Mouse (Mus musculus) stomach, postnatal 0 days (tissue): ENCODE results near the gene Zglp1. TPM values are rescaled to one million over a fixed set of nuclear protein-coding genes. Genes with fewer than 3 reads are reported as not detected.

Source experiments
- ATAC-seq: fragments of 200-750 bp; cut with Nextera tagmentation; 2 replicates; pipeline ENCODE4 v1.8.0; 2017; ENCODE audit not compliant: low FRiP score, low TSS enrichment
- DNase-seq: peaks from one replicate; pipeline ENCODE4 v3.0.0-alpha.2; 2016; ENCODE audit warnings: low spot score
- H3K27ac ChIP-seq: fragments of 300-500 bp; sonication (generic); replicated peaks from 2 replicates; pipeline ENCODE4 v1.5.1; 2014; ENCODE audit warnings: mild to moderate bottlenecking, control low read depth
- H3K27me3 ChIP-seq: fragments of 300-500 bp; sonication (generic); 2 replicates; pipeline ENCODE4 v1.6.1; 2014; ENCODE audit warnings: low read length; ENCODE audit not compliant: control insufficient read depth, insufficient read depth
- H3K36me3 ChIP-seq: fragments of 300-500 bp; sonication (generic); 2 replicates; pipeline ENCODE4 v1.6.1; 2014; ENCODE audit warnings: low read length, mixed read lengths; ENCODE audit not compliant: control insufficient read depth, insufficient read depth
- H3K4me1 ChIP-seq: fragments of 300-500 bp; sonication (generic); replicated peaks from 2 replicates; pipeline ENCODE4 v1.6.1; 2014; ENCODE audit warnings: antibody characterized with exemption; ENCODE audit not compliant: control insufficient read depth, insufficient read depth
- H3K4me2 ChIP-seq: fragments of 300-500 bp; sonication (generic); replicated peaks from 2 replicates; pipeline ENCODE4 v1.6.1; 2014; ENCODE audit warnings: low read depth, mild to moderate bottlenecking, control low read depth, moderate library complexity
- H3K4me3 ChIP-seq: fragments of 300-500 bp; sonication (generic); 2 replicates; pipeline ENCODE4 v1.5.1; 2014; ENCODE audit warnings: low read depth, low read length, control low read depth
- H3K9ac ChIP-seq: fragments of 300-500 bp; sonication (generic); 2 replicates; pipeline ENCODE4 v1.6.1; 2014; ENCODE audit warnings: mild to moderate bottlenecking, low read length, control low read depth, mixed read lengths
- H3K9me3 ChIP-seq: fragments of 300-500 bp; sonication (generic); 2 replicates; pipeline ENCODE4 v1.6.1; 2016; ENCODE audit warnings: low read length; ENCODE audit not compliant: control insufficient read depth
- CTCF ChIP-seq: IDR thresholded peaks from 2 replicates; pipeline ENCODE4 v1.5.1; 2016; ENCODE audit warnings: antibody characterized with exemption, low read depth, mild to moderate bottlenecking, moderate library complexity
- EP300 ChIP-seq: optimal IDR thresholded peaks from 2 replicates; pipeline ENCODE3; 2016; ENCODE audit warnings: antibody characterized with exemption
- WGBS: fragments of 180-500 bp; shearing (Covaris S2); extraction: QIAGEN DNeasy Blood & Tissue Kit; methylation state at CpG from one replicate; pipeline ENCODE4 v1.1.7; 2014; 5-methylcytosine and 5-hydroxymethylcytosine counted together
- microRNA counts: library from miRNA; unstranded; fragments of <30 nt; microRNA quantifications from one replicate; lab custom pipeline; 2015
- microRNA-seq: library from miRNA; unstranded; fragments of <30 nt; microRNA quantifications from one replicate; pipeline ENCODE4, GENCODE M21; 2016
- polyA plus RNA-seq: library from polyadenylated mRNA; unstranded; fragments of >200 nt; fragmentation: Nextera tagmentation; extraction: Ambion mirVana; gene quantifications from 2 replicates; pipeline ENCODE4 v1.2.1, GENCODE M21; 2015

Gene Zglp1
- polyA plus RNA-seq, 1 experiment from 2014 or later, result not detected

DNA sequence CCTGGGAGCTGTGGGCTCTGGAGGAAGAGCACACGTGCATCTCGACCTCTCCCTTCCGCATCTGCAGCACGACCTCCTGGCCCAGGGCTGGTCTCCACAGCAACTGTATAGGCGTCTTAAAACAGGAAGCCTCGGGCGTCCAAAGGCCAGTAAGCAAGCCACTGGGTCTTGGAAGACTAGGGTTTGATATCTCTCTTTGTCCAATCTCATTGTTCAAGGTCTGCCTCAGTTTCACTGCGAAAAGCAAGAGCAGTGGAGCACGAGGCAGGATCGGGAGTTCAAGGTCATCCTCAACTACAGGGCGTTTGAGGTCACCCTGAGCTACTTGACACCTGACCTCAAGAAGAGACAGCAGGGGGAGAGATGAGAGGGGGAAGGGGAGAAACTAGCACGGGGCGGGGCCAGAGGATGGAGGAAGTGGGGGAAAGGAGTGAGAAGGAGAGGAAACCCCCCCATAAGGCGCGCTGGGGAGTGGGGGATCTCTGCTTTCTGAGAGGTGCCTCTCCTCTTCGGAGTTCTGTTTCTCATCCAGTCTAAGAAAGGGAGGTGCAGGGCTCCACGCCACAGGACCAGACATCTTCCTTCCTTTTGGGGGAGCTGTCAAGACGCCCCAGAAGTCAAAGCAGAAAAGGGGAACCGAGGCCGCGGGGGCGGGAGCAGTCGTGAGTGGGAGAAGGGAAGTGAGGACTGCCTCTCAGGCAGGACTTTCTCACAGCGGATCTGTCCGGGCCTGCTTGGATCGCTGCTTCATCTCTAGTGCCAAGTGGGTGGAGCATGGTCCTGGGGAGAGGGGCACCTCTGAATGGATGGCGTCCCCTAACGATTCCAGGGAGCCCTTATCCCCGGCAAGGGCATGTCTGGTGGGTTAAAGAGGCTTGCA, 52.0 kb downstream of the Zglp1 start:
- peak; percentile 37 for DNase-seq
- H3K27ac ChIP-seq, result peak overlapping the region; percentile 45

More for the DNA sequence above, 52.0 kb downstream of the Zglp1 start:
- no peaks in the 10 kb centered on the region for H3K4me1 ChIP-seq
- peak; percentile 37; the same call in 1 of the 2 replicates for ATAC-seq
- no peaks in the 10 kb centered on the region for H3K9me3 ChIP-seq
- peak overlapping the region; percentile 41 for H3K4me3 ChIP-seq
- H3K36me3 ChIP-seq, result no peaks in the 10 kb centered on the region
- no peak for TF ChIP-seq CTCF
- TF ChIP-seq EP300, result no peak
- peak overlapping the region; percentile 69 for H3K4me2 ChIP-seq
- 9% methylated on average over 29 of the region's 29 CpGs for WGBS
- no peaks in the 10 kb centered on the region for H3K27me3 ChIP-seq
- peak overlapping the region; percentile 50 for H3K9ac ChIP-seq

MicroRNAs within 50 kb of the gene (microRNA counts, 519-probe panel; counts per million panel counts)
- microRNA mmu-miR-1900 (lab: Ali Mortazavi, UCI), result not detected

Small RNA genes within 50 kb of the gene (microRNA-seq; reads per million reads assigned to microRNA genes)
- not detected for gene Mir1900
- gene Mir7082, result not detected

Other genes starting within 250 kb of the Zglp1 start
- gene Rdh8, start 248.6 kb downstream of the Zglp1 start, polyA plus RNA-seq, result not detected in 2 replicates
- 6.9 TPM in 2 replicates for gene A230050P20Rik, start 198.5 kb downstream of the Zglp1 start, polyA plus RNA-seq
- gene Angptl6, start 187.4 kb downstream of the Zglp1 start, polyA plus RNA-seq, result 7.7 and 7.9 TPM in 2 replicates
- 32.4 and 37.3 TPM in 2 replicates for gene Ppan, start 178.9 kb downstream of the Zglp1 start, polyA plus RNA-seq
- 215 and 221 TPM in 2 replicates for gene Eif3g, start 168.5 kb downstream of the Zglp1 start, polyA plus RNA-seq
- gene Dnmt1, start 107.2 kb downstream of the Zglp1 start, polyA plus RNA-seq, result 17.9 TPM in 2 replicates
- gene S1pr2, start 90.3 kb downstream of the Zglp1 start, polyA plus RNA-seq, result 16.3 and 19.4 TPM in 2 replicates
- 87.3 and 90.2 TPM in 2 replicates for gene Mrpl4, start 64.4 kb downstream of the Zglp1 start, polyA plus RNA-seq
- gene Icam1, start 51.1 kb downstream of the Zglp1 start, polyA plus RNA-seq, result 9.5 and 11.9 TPM in 2 replicates
- gene Icam4, start 37.7 kb downstream of the Zglp1 start, polyA plus RNA-seq, result 0.50 and 0.81 TPM in 2 replicates
- 0.15 and 0.27 TPM in 2 replicates for gene Icam5, start 35.0 kb downstream of the Zglp1 start, polyA plus RNA-seq
- gene Gm49373, start 6.0 kb upstream of the Zglp1 start, polyA plus RNA-seq, result 0.11 and 0.24 TPM in 2 replicates
- gene Fdx1l, start 6.5 kb upstream of the Zglp1 start, polyA plus RNA-seq, result 39.4 and 42.3 TPM in 2 replicates
- 0.28 and 0.86 TPM in 2 replicates for gene Gm38431, start 24.9 kb upstream of the Zglp1 start, polyA plus RNA-seq
- 15.0 and 18.3 TPM in 2 replicates for gene Raver1, start 24.9 kb upstream of the Zglp1 start, polyA plus RNA-seq
- gene Tyk2, start 64.2 kb upstream of the Zglp1 start, polyA plus RNA-seq, result 6.8 and 7.1 TPM in 2 replicates
- gene Cdc37, start 82.9 kb upstream of the Zglp1 start, polyA plus RNA-seq, result 161 TPM in 2 replicates
- gene Pde4a, start 98.6 kb upstream of the Zglp1 start, polyA plus RNA-seq, result 2.5 and 3.0 TPM in 2 replicates
- 37.2 and 40.8 TPM in 2 replicates for gene Keap1, start 172.3 kb upstream of the Zglp1 start, polyA plus RNA-seq
- 4.7 and 5.0 TPM in 2 replicates for gene S1pr5, start 181.3 kb upstream of the Zglp1 start, polyA plus RNA-seq
- gene Atg4d, start 198.2 kb upstream of the Zglp1 start, polyA plus RNA-seq, result 38.6 and 41.7 TPM in 2 replicates
- gene Kri1, start 220.9 kb upstream of the Zglp1 start, polyA plus RNA-seq, result 6.7 and 7.9 TPM in 2 replicates
- 23.1 and 28.0 TPM in 2 replicates for gene Cdkn2d, start 224.3 kb upstream of the Zglp1 start, polyA plus RNA-seq
- gene Ap1m2, start 245.2 kb upstream of the Zglp1 start, polyA plus RNA-seq, result 84.9 and 90.6 TPM in 2 replicates